Mouse (Mus musculus): ENCODE results near the gene Crlf3. TPM values are rescaled to one million over a fixed set of nuclear protein-coding genes. Genes with fewer than 3 reads are reported as not detected.
"Not testable (repeated sequence)": the region's sequence is repeated elsewhere in the genome, so short reads cannot be mapped to it uniquely, and the experiment has no call there.

The Crlf3 gene
- total RNA-seq, 4 experiments from 2014 or later = 3.7 to 4.2 (median 4.1) TPM

DNA sequence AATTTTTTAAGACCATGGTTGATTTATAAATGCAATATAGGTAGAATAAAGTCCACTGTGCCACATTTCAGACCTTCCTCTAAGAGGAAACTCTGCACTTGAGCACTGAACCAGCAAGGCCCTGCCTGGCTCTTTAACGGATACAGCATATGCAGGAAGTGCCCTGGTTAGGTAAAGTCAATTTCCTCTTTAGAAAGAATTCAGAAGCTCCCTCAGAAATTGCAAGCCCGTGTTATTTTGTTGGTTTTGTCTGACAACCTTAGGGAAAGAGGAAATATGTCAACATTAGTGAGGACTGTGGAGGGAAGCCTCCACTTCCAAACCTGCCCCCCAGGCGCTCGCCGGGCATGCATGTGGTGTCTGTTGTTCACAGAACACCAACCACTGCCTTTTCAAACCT lies 13.2 kb downstream of the Crlf3 start:
- no peak for DNase-seq (ENCODE audit: low spot score in 2 of 2)

DNA sequence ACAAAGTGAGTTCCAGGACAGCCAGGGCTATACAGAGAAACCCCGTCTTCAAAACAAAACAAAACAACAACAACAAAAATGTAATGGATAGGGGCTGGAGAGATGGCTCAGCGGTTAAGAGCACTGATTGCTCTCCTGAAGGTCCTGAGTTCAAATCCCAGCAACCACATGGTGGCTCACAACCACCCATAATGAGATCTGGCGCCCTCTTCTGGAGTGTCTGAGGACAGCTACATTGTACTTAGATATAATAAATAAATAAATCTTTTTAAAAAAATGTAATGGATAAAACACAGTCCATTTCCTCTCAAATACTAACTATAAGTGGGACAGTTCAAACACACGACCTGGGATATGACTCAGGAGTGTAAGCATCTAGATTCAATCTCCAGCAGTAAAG lies 14.4 kb downstream of the Crlf3 start:
- not testable (repeated sequence) for DNase-seq (ENCODE audit: low spot score in 2 of 2)

DNA sequence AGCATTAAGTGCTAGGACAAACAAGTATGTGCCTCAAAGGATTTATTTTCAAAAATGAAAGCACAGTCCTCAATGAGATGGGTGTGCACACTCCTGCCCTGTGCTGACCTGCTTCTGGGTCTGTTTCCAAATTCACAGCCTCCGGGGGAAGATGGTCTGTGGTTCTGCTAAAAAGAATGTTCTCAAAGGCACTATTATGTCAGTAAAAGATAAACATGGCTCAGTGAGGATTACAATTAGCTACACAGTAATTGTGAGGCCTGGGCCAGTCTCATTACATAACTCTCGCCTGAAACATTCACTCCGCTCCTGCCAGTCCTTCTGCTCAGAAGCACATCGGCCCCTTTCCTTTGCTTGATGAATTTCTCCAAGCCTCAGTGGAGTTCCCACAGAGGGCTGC lies 18.6 kb downstream of the Crlf3 start:
- peak in 1 of 2 experiments; percentile 6 for DNase-seq (ENCODE audit: low spot score in 2 of 2)

- DNase-seq (ENCODE audit: low spot score in 2 of 2) = no peak
These were observed 24.6 kb downstream of the Crlf3 start for GRCm38 (mm10) chr11:80056141-80056540.

DNA sequence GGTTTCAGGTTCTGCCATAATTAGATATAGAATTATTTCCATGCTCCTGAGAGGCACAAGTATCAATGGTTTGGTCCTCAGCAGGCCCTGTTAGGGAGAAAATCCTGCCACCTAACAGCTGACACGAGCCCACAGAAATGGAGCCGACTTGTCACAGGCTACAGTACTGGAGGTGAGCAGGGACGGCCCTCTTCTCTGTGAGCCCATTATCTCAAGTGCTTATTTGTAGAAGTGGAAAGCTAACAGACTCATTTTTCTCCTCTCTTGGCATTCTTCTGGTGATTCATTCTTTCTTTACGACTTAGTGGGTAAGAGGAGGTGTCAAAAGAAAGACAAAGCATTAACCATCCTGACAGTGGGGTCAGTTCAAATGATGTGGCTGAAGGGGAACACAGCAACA lies 26.1 kb downstream of the Crlf3 start:
- DNase-seq (ENCODE audit: low spot score in 2 of 2) = no peak

DNA sequence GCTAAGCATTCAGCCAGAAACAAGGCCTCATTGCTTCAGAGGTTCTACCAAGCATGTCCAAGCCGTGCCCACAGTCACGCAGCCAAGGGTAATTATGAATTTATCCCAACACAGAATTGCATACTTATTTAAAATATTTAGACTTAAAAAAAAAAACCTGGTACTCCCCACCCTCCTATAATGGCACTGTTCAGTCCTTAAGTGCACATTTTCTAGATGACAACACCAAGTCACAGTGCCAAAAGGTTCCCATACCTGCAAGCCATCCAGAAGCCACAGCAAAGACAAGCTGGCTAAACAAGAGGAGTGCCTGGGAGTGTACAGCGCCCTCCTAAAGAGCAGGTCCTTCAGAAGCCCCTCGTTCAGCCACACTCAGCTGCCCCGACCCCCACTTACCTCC lies 27.6 kb downstream of the Crlf3 start:
- DNase-seq (ENCODE audit: low spot score in 2 of 2) = no peak

- DNase-seq (ENCODE audit: low spot score in 2 of 2) = no peak
These were observed 28.3 kb downstream of the Crlf3 start for GRCm38 (mm10) chr11:80052456-80052855.

DNA sequence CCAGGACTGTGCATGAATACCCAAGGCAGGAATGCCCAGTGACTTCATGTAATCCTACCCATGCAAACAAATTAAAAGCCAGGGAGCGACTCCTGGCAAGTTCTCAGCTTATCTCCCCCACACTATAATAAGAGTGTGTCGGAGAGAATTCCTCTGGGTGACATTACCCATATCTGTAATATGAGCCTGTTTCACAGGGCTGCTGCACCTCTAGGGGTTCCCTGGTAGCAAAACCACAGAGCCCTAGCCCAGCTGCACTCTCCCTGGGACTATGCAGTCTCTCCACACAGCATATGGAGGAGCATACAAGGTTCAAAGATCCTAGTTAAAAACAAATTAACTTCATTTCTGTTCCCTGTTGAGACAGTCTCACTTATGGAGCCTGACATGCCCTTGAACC lies 30.7 kb downstream of the Crlf3 start:
- no peak for DNase-seq (ENCODE audit: low spot score in 2 of 2)

DNA sequence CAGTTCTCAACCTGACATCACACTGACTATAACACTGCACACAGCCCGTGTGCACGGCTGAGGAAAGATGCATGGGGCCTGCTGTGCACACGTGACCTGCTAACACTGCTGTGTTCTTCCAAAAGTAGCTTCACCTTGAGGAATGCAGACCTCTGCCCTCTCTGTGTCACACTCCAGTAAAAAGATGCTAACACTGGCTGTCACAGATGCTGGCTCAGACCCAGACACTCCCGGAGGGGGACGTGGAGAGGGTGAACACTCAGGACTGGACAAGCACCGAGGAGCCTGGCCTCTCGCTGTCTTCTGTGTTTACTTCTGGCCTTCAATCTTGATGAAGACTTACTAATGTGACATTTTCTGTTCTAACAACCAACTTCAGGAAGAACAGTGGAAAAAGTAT lies 33.9 kb downstream of the Crlf3 start:
- no peak for DNase-seq (ENCODE audit: low spot score in 2 of 2)

DNA sequence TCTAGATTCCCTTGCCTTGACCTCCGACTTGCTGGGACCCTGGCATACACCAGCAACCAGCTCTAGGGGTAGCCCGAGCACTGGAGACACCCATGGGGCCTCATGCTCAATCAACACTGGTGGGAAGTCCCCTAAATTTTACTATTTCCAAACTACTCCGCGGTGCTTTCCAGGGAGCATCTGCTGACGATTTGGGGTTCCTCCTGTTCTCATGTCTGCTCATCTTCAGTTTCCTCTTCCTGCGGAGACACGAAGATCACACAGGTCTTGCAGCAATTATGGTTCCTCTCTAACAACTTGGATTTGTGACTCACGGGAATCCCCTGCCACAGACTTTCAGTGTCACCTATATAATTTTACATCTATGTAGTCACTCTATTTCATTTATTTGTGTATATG lies 37.4 kb downstream of the Crlf3 start:
- no peak for DNase-seq (ENCODE audit: low spot score in 2 of 2)

DNA sequence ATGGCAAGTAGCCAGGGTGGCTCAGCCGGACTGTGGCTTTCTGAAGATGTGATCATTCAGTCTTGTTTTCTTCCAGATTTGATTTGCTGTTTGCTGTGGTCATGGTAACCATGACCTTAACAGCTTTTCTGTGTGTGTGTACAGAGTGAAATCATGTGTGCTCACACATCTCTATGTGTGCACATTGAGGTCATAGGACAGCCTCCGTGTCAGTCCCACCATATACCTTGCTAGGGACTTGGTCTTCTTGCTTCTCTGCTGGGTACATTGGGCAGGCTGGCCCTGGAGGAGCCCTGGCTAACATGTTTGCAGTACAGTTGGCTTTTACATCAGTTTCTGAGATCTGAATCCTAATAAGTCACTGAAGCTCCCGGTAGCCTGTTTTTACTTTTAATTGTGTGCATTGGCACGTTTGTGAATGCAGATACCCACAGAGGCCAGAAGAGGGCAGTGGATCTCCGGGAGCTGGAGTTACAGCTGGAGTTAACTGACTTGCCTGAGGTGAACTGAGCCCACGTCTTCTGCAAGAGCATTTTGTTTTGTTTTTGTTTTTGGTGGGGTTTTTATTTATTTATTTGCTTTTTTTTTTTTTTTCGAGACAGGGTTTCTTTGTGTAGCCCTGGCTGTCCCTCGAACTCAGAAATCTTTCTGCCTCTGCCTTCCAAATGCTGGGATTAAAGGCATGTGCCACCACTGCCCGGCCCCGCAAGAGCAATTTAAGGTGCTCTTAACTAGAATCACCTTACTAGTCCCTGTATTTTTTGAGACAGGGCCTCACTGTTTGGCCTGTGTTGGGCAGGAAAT lies 38.0 kb downstream of the Crlf3 start:
- peak; percentile 11 to 22 for DNase-seq (ENCODE audit: low spot score in 2 of 2)

DNA sequence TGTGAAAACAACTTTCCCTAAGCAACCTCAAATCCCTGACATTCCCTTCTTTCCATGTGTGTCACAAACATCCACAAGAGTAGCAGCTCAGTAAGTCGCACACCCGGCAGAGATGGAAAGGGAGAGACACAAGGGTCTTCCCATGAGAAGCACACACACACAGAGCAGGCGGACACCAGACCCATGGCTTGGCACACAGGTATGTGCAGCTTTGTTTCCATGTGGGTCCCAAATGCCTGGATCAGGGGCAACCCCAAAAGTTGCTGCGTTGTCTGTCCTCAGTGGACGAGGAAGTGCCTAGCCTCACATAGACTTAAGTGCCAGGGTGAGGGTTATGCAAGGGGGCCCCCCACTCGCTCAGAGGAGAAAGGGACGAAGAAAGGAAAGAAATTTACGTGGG lies 43.3 kb downstream of the Crlf3 start:
- no peak for DNase-seq (ENCODE audit: low spot score in 2 of 2)

DNA sequence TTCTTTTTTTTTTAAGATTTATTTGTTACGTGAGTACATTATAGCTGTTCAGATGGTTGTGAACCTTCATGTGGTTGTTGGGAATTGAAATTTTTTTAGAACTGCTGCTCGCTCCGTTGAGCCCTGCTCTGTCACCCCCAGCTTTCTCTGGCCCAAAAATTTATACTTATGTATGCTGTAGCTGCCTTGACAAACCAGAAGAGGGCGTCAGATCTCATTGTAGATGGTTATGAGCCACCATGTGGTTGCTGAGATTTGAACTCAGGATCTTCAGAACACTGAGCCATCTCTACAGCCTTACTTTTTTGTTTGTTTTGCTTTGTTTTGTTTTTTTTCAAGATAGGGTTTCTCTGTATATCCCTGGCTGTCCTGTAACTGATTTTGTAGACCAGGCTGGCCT lies 59.5 kb downstream of the Crlf3 start:
- no peak for DNase-seq (ENCODE audit: low spot score in 2 of 2)

DNA sequence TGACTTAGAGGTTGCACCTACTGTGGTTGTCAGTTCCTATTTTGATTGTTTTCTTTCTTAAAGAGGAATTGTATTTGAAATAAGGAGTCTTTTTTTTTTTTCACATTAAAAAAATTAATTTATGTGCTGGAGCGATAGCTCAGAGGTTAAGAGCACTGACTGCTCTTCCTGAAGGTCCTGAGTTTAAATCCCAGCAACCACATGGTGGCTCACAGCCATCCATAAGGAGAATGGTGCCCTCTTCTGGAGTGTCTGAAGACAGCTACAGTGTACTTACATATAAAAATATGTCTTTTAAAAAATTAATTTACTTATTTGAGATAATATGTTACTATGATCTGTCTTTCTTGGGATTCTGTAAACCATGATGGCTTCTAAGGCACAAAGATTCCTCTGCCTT lies 61.0 kb downstream of the Crlf3 start:
- DNase-seq (ENCODE audit: low spot score in 2 of 2) = no peak

GRCm38 (mm10) chr11:80016533-80016932 lies 64.3 kb downstream of the Crlf3 start:
- not testable (repeated sequence) for DNase-seq (ENCODE audit: low spot score in 2 of 2)

Other genes starting within 250 kb of the Crlf3 start
- gene Utp6, start 118.6 kb downstream of the Crlf3 start, total RNA-seq (2022) = 10 to 100 TPM; 28.0 to 36.7 (median 29.4) TPM
- gene Suz12, start 87.9 kb downstream of the Crlf3 start, total RNA-seq (2022) = 10 to 100 TPM; 19.2 to 24.1 (median 21.6) TPM
- under 1 TPM; 0.51 to 0.73 (median 0.71) TPM for gene Atad5, start 8.4 kb upstream of the Crlf3 start, total RNA-seq (2022)
- 10 to 100 TPM; 19.0 to 22.1 (median 20.5) TPM for gene Tefm, start 61.2 kb upstream of the Crlf3 start, total RNA-seq (2022)
- 1 to 10 TPM; 1.2 to 3.9 (median 2.6) TPM for gene Adap2, start 73.1 kb upstream of the Crlf3 start, total RNA-seq (2022)
- 1 to 10 TPM; 1.6 to 2.8 (median 2.4) TPM for gene Rnf135, start 102.9 kb upstream of the Crlf3 start, total RNA-seq (2022)
- gene Rhot1, start 128.0 kb upstream of the Crlf3 start, total RNA-seq (2022) = 10 to 100 TPM; 39.0 to 41.8 (median 40.8) TPM
- gene Rhbdl3, start 219.9 kb upstream of the Crlf3 start, total RNA-seq (2022) = 1 to 10 TPM; 2.8 to 8.4 (median 4.6) TPM

All from gastrocnemius, adult 8-10 months (tissue).